In genomic region chr9:32585357-32585756, GRCm38 (mm10) we compare ENCODE assay signal across 8 mouse cellular contexts. TPM values are rescaled to one million over a fixed set of nuclear protein-coding genes. Genes with fewer than 3 reads are reported as not detected.
DNase-seq lines count a peak whose midpoint lies in the region; TF ChIP-seq lines count a peak whose summit lies in the region.

No protein-coding gene starts in this region.

- H3K9me3 ChIP-seq in E14TG2a.4 (ENCODE audit: low read length), result no peaks in the 10 kb centered on the region

- H3K4me1 ChIP-seq in E14TG2a.4 (replicated peaks; ENCODE audit: low read depth, low read length), result no peaks in the 10 kb centered on the region; the same call in 1 of the 2 replicates

- intact Hi-C loops in left cerebral cortex, adult 2 months (cut with DNase I), result no loop called here

- H3K4me3 ChIP-seq in left cerebral cortex, adult 2 months, result no peak overlapping the region
- no peak overlapping the region for H3K4me3 ChIP-seq in E14TG2a.4 (replicated peaks; ENCODE audit: low read length)

- H3K36me3 ChIP-seq in E14TG2a.4 (ENCODE audit: insufficient read depth, low read length), result no peaks in the 10 kb centered on the region

- H3K27ac ChIP-seq in left cerebral cortex, adult 2 months, result no peak overlapping the region

- H3K27me3 ChIP-seq in E14TG2a.4 (ENCODE audit: insufficient read depth, low read length), result peaks cover 37% of the 10 kb centered on the region

- DNase-seq in cerebellum, postnatal 10 days, result peak; percentile 66 to 70
- no peak for DNase-seq in cerebellum, adult 9-11 months
- DNase-seq in left cerebral cortex, adult 2 months (ENCODE audit: extremely low spot score in 1 of 2, low spot score in 2 of 2), result no peak
- no peak for DNase-seq in left cerebral cortex, adult 9 months (ENCODE audit: low spot score in 2 of 2)
- peak; percentile 51 for DNase-seq in lung, postnatal 10 days
- DNase-seq in right cerebral cortex, postnatal 36 days (ENCODE audit: low spot score in 2 of 2), result no peak
- no peak for DNase-seq in urinary bladder, postnatal 14 days (ENCODE audit: low spot score)

- peak; percentile 60 for TF ChIP-seq CTCF in left cerebral cortex, adult 2 months (IDR thresholded peaks at IDR 0.05)
- peak; percentile 64 for TF ChIP-seq CTCF in E14TG2a.4 (conservative IDR thresholded peaks at IDR 0.05; ENCODE audit: low read length)

RNA-seq across cellular contexts. Expression of gene Fli1, which starts 42.7 kb away (rescaled TPM):
- total RNA-seq in left cerebral cortex, adult 2 months (2021), result 1 to 10 TPM; 3.5 to 5.9 TPM

RNA-seq across cellular contexts. Expression of gene Ets1, which starts 50.7 kb away (rescaled TPM):
- 10 to 100 TPM in 1 of 2 experiments, 1 to 10 TPM in 1; 7.8 to 11.2 TPM for total RNA-seq in left cerebral cortex, adult 2 months (2021)

Comparison
In these comparisons a context has a peak if more than half of its experiments do, and no peak if none do; other contexts are left out.
1. DNase-seq: peak in cerebellum, postnatal 10 days (2 of 2) and lung, postnatal 10 days (single experiment); none in cerebellum, adult 9-11 months (single experiment), left cerebral cortex, adult 2 months (0 of 2), left cerebral cortex, adult 9 months (0 of 2), right cerebral cortex, postnatal 36 days (0 of 2) and urinary bladder, postnatal 14 days (single experiment).